ENCODE assay signal across 8 mouse cellular contexts in genomic region chr2:27678836-27679480, GRCm38 (mm10). TPM values are rescaled to one million over a fixed set of nuclear protein-coding genes. Genes with fewer than 3 reads are reported as not detected.
DNase-seq lines count a peak whose midpoint lies in the region; ATAC-seq and TF ChIP-seq lines count a peak whose summit lies in the region.

No protein-coding gene starts in this region.

- H3K36me3 ChIP-seq in heart, embryonic 15.5 days, result no peaks in the 10 kb centered on the region
- no peaks in the 10 kb centered on the region for H3K36me3 ChIP-seq in neural tube, embryonic 13.5 days

- TF ChIP-seq POLR2A in lung, adult 2 months (IDR thresholded peaks at IDR 0.05; ENCODE audit: borderline replicate concordance, extremely low read depth, low read depth, low read length), result no peak

- H3K27ac ChIP-seq in heart, embryonic 15.5 days, result peak overlapping the region; percentile 91
- no peak overlapping the region; the same call in 1 of the 2 replicates for H3K27ac ChIP-seq in neural tube, embryonic 13.5 days (replicated peaks)

- peak overlapping the region; percentile 99 for H3K9ac ChIP-seq in heart, embryonic 15.5 days
- peak overlapping the region; percentile 89 for H3K9ac ChIP-seq in neural tube, embryonic 13.5 days

- DNase-seq in lung, adult 2 months, result no peak
- no peak for DNase-seq in lung, postnatal 25 days (ENCODE audit: low spot score)
- peak; percentile 42 to 61 for DNase-seq in kidney, postnatal 36 days
- no peak for DNase-seq in testis, postnatal 10 days (ENCODE audit: low spot score)
- DNase-seq in cerebellum, adult 11 months, result no peak

- no peak for TF ChIP-seq CTCF in lung, adult 2 months (IDR thresholded peaks at IDR 0.05; ENCODE audit: insufficient read depth, low read length)

- peaks cover 24% of the 10 kb centered on the region for H3K4me1 ChIP-seq in lung, adult 2 months (ENCODE audit: control insufficient read depth, insufficient read depth, low read length)
- peaks cover 70% of the 10 kb centered on the region for H3K4me1 ChIP-seq in heart, embryonic 15.5 days (replicated peaks)
- H3K4me1 ChIP-seq in neural tube, embryonic 13.5 days (replicated peaks), result peaks cover 74% of the 10 kb centered on the region

- peak overlapping the region; percentile 89 for H3K4me2 ChIP-seq in heart, embryonic 15.5 days
- H3K4me2 ChIP-seq in neural tube, embryonic 13.5 days, result peak overlapping the region; percentile 82

- 0 out of 2 replicates have a peak, but pooled peaks cover 2% of the 10 kb centered on the region for H3K27me3 ChIP-seq in heart, embryonic 15.5 days
- H3K27me3 ChIP-seq in neural tube, embryonic 13.5 days, result peaks cover 4% of the 10 kb centered on the region; the same call in 1 of the 2 replicates

- H3K9me3 ChIP-seq in heart, embryonic 15.5 days (replicated peaks), result no peaks in the 10 kb centered on the region
- no peaks in the 10 kb centered on the region for H3K9me3 ChIP-seq in neural tube, embryonic 13.5 days

- H3K4me3 ChIP-seq in lung, adult 2 months (replicated peaks; ENCODE audit: extremely low read depth, low read depth, low read length), result peak overlapping the region; percentile 18
- peak overlapping the region; percentile 91 for H3K4me3 ChIP-seq in heart, embryonic 15.5 days
- H3K4me3 ChIP-seq in neural tube, embryonic 13.5 days, result peak overlapping the region; percentile 73

- WGBS in lung, adult 2 months, result 33% methylated on average over 7 of the region's 7 CpGs
- WGBS in heart, embryonic 15.5 days, result 21% methylated on average over 7 of the region's 7 CpGs
- WGBS in neural tube, embryonic 13.5 days, result 47% methylated on average over 7 of the region's 7 CpGs

- ATAC-seq in heart, embryonic 15.5 days (replicated peaks; ENCODE audit: insufficient number of reproducible peaks, insufficient read depth, low FRiP score, low read depth), result no peak
- no peak for ATAC-seq in neural tube, embryonic 13.5 days (ENCODE audit: low read depth)
- ATAC-seq in megakaryocyte progenitor cell, adult 5-6 weeks (replicated peaks; ENCODE audit: poor library complexity), result no peak

RNA-seq across cellular contexts. Expression of gene Rxra, which starts 2.7 kb away (rescaled TPM):
- polyA plus RNA-seq in lung, adult 2 months (2012; rRNA removed), result 71.3 and 81.8 TPM in 2 replicates
- polyA plus RNA-seq in heart, embryonic 15.5 days (2015; fragmentation: Nextera tagmentation; extraction: Ambion mirVana), result 6.6 and 9.5 TPM in 2 replicates
- polyA plus RNA-seq in neural tube, embryonic 13.5 days (2015; fragmentation: Nextera tagmentation; extraction: Ambion mirVana), result 3.2 and 4.7 TPM in 2 replicates
- 1.1 and 1.2 TPM in 2 replicates for total RNA-seq in megakaryocyte progenitor cell, adult 5-6 weeks (2015)
- total RNA-seq in megakaryocyte progenitor cell, adult 5-6 weeks (2017), result 1.9 and 2.5 TPM in 2 replicates

Comparison
In these comparisons a context has a peak if more than half of its experiments do, and no peak if none do; other contexts are left out.
1. DNase-seq: peak in kidney, postnatal 36 days (2 of 2); none in lung, adult 2 months (single experiment), lung, postnatal 25 days (single experiment), testis, postnatal 10 days (single experiment) and cerebellum, adult 11 months (single experiment).
2. H3K4me3 ChIP-seq: peak in every context shown above with its lines; median percentile 91 in heart, embryonic 15.5 days; 73 in neural tube, embryonic 13.5 days; 18 in lung, adult 2 months.